Mouse (Mus musculus) urinary bladder, adult 2 months (tissue): ENCODE results near the gene AU018091. TPM values are rescaled to one million over a fixed set of nuclear protein-coding genes. Genes with fewer than 3 reads are reported as not detected.
"Not testable (repeated sequence)": the region's sequence is repeated elsewhere in the genome, so short reads cannot be mapped to it uniquely, and the experiment has no call there.

Experiments
- DNase-seq: peaks from one replicate; pipeline ENCODE4 v3.0.0; 2022; ENCODE audit warnings: low spot score
- polyA plus RNA-seq: library from polyadenylated mRNA; depleted of rRNA; stranded (reverse); fragments of >200 nt; gene quantifications from 2 replicates; pipeline ENCODE4 v1.2.3, GENCODE M21; 2012; rRNA removed

The AU018091 gene
- polyA plus RNA-seq, 1 experiment: 0.01 TPM

DNA sequence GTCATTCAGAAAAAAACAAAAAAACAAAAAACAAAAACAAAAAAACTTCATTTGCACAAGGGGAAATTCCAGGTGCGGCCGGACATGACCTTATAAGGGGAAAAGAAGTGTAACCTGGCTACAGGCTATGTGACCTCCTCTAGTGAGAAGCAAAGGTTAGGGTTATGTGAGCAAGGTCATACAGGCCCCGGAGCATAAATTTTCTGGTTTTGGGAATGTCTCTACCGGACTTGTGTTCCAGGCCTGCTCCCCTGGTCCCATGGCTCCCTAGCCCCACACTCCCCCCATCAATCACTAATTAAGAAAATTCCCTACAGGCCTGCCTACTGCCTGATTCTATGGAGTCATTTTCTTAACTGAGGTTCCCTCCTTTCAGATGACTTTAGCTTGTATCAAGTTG, 2.7 kb downstream of the AU018091 start:
- no peak for DNase-seq

DNA sequence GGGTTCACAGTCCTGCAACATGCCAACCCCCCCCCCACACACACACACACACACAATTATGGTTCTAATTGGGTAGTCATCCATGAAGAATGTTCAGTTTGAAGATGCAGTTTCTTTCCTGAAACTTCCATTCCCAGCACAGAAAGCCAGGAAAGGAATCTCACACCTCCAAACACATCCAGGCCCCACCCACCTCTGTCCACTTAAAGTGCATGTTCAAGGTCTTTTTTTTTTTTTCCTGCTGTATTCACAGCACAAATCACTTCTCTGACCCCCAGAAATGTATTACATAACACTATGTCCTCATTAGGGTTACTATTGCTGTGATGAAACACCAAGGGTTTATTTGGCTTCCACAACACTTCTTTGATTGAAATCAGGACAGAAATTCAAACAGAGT, 4.0 kb downstream of the AU018091 start:
- no peak for DNase-seq

- DNase-seq: no peak
Measured at GRCm38 (mm10) chr7:3164381-3164780, 4.6 kb downstream of the AU018091 start.

- DNase-seq: no peak
Measured at GRCm38 (mm10) chr7:3150376-3150775, 18.6 kb downstream of the AU018091 start.

DNA sequence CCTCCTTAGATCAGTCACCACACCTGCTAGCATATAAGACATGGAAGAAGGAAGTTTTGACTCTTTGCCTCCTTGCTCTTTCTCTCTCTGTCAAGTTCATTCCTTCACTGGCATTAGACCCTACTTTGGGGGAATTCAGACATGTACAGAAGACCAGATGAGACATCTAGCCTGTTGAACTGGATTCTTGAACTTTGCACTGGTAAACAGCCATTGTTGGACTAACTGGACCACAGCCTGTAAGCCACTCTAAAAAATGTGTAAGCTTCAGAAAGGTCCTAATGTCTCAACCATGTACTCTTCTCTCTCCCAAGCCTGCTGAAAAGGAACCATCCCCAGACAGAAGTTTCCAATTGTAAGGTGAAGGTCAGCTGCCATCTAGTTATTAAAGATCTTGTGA, 22.9 kb downstream of the AU018091 start:
- no peak for DNase-seq

GRCm38 (mm10) chr7:3143329-3143728, 25.7 kb downstream of the AU018091 start:
- DNase-seq: no peak

DNA sequence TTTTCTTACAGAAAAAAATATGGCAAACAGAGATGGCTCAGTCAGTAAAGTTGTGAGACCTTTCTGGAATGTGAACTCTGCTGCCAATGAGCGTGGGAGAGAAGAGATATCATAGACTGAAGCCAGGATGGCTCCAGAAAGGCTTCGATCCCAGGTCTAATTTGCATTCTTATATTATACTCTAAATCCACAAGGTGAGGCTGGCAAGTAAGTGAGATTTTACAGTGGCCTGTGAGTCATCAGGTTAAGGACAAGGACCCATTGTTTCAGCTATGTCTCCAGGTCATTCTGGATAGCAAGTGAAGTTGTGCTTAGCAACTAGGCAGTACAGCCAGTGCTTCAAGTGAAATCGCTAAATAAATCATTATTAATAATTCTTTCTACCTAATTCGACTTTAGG, 33.4 kb downstream of the AU018091 start:
- DNase-seq: no peak

GRCm38 (mm10) chr7:3134654-3135053, 34.3 kb downstream of the AU018091 start:
- DNase-seq: no peak

- no peak for DNase-seq
Measured at GRCm38 (mm10) chr7:3130342-3130741, 38.7 kb downstream of the AU018091 start.

DNA sequence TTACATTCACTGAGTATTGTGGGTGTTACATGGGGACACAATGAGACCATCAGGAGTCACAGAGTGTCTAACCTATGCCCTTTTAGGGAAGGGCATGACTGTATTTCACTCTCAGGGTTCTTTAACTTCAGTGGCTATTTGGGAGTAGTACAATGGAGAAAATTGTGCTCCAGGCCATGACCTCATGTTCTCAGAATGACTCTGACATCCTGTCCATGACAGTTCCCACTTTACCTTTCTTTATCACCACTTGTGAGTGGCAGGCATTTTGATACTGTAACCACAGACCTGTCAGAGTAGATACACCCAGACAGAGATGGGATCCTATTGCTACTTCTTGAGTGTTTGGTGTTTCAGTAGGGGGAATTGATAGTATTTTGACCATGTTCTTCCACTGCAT, 40.4 kb downstream of the AU018091 start:
- DNase-seq: not testable (repeated sequence)

- not testable (repeated sequence) for DNase-seq
Measured at GRCm38 (mm10) chr7:3111193-3111592, 57.8 kb downstream of the AU018091 start.

GRCm38 (mm10) chr7:3106516-3107077, 62.4 kb downstream of the AU018091 start:
- DNase-seq: not testable (repeated sequence)

Other genes with a start within 250 kb of the AU018091 start
- gene Nlrp12, start 80.5 kb upstream of the AU018091 start, polyA plus RNA-seq: 0.04 TPM in 1 of 2 replicates, not detected in the other
- gene Myadm, start 119.9 kb upstream of the AU018091 start, polyA plus RNA-seq: 303 and 327 TPM in 2 replicates
- gene Prkcg, start 120.0 kb upstream of the AU018091 start, polyA plus RNA-seq: 1.6 and 2.4 TPM in 2 replicates
- gene Cacng7, start 163.8 kb upstream of the AU018091 start, polyA plus RNA-seq: 11.8 and 21.5 TPM in 2 replicates
- 0.15 TPM in 1 of 2 replicates, not detected in the other for gene Cacng8, start 221.5 kb upstream of the AU018091 start, polyA plus RNA-seq